Mouse (Mus musculus) embryonic fibroblast, embryonic 13.5 days (primary cell): ENCODE measurements at regions not wholly inside any gene's neighbourhood (a gene's known extent, or its start where the extent isn't known, plus 50 kb on each side); places are given as distances from the start of the nearest gene placed in this dataset.

Experiments used
- H3K27ac ChIP-seq: 2 replicates; pipeline ENCODE4 v1.5.1; 2012; ENCODE audit warnings: low read length, control low read depth, inconsistent platforms; ENCODE audit not compliant: insufficient read depth
- H3K4me1 ChIP-seq: 2 replicates; pipeline ENCODE4 v1.6.1; 2011; ENCODE audit warnings: low read length; ENCODE audit not compliant: control insufficient read depth, insufficient read depth
- H3K4me3 ChIP-seq: 2 replicates; pipeline ENCODE4 v1.5.1; 2011; ENCODE audit warnings: mild to moderate bottlenecking, control low read depth, low read length; ENCODE audit not compliant: insufficient read depth
- CTCF ChIP-seq: IDR thresholded peaks from 2 replicates; pipeline ENCODE4 v1.5.1; 2011; ENCODE audit warnings: mild to moderate bottlenecking, control low read depth, low read length, moderate library complexity, borderline replicate concordance; ENCODE audit not compliant: insufficient read depth
- POLR2A ChIP-seq: IDR thresholded peaks from 2 replicates; pipeline ENCODE4 v1.6.1; 2011; ENCODE audit warnings: low read depth, mild to moderate bottlenecking, control low read depth, low read length, moderate library complexity

DNA sequence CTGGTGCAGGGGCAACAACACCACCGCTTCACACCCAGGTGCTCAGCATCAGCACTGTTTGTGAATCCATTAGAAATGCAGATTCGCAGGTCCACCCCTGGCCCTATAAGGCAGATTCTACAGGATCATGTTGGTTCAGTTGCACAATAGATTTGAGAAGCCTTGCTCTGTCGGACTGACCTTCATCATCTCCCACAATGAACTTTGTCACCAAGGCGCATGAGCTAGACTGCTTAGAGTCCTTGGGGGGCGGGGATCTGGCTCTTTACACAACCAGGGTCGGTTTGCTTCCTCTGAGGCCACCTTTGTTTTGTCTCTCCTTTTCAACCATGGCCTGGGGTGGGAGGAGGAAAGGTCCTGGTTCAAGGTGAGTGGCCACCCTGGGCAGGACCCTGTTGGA, 209.7 kb downstream of the Igsf11 start:
- H3K27ac ChIP-seq: no peak overlapping the region
- no peak overlapping the region for H3K4me3 ChIP-seq
- no peaks in the 10 kb centered on the region for H3K4me1 ChIP-seq
- TF ChIP-seq POLR2A (no peak), CTCF (no peak)

- H3K4me1 ChIP-seq: no peaks in the 10 kb centered on the region
- no peak for TF ChIP-seq POLR2A
- TF ChIP-seq CTCF: no peak
Measured at GRCm38 (mm10) chr16:39103360-39104095, 211.1 kb downstream of the Igsf11 start.

DNA sequence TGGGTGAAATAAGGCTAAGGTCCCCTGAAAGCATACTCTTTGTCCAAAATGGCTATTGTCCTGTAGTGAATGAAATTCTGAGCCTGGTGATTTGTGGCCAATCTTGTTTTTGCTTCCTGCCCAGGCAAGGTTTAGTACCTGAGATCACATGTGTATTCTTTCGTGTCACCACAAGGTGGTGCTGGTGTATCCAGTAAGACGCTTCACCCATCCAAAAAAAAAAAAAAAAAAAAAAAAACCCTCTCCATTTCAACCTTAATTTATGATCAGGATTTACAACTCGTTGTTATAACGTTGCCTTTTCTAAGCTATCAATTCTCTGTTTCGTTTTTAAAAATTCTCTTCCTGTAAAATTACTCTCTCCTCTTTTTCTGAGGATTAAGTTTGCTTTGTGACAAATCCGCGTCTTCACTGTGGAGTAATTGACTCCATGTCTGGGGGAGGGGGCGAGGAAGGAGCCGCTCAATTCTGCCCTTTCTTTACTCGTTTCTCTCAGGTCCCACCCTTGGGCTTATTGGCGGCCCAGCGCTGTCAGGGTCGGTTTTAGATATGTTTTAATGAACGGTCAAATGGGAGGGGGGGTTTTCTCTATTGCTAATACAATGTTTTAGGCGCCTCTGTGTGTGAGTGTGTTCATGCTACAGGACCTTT, 217.0 kb downstream of the Igsf11 start:
- Histone ChIP-seq H3K4me1 (no peaks in the 10 kb centered on the region), H3K4me3 (no peak overlapping the region), H3K27ac (no peak overlapping the region)
- no peak for TF ChIP-seq CTCF
- TF ChIP-seq POLR2A: no peak

More at GRCm38 (mm10) chr16:39103360-39104095, 211.1 kb downstream of the Igsf11 start:
- no peak overlapping the region for H3K27ac ChIP-seq
- H3K4me3 ChIP-seq: no peak overlapping the region

GRCm38 (mm10) chr16:39110089-39110488, 217.6 kb downstream of the Igsf11 start:
- TF ChIP-seq POLR2A: no peak
- no peak for TF ChIP-seq CTCF
- Histone ChIP-seq H3K4me3 (no peak overlapping the region), H3K4me1 (no peaks in the 10 kb centered on the region)

GRCm38 (mm10) chr16:39118059-39118458, 225.6 kb downstream of the Igsf11 start:
- no peak overlapping the region for H3K27ac ChIP-seq
- no peak overlapping the region for H3K4me3 ChIP-seq
- no peaks in the 10 kb centered on the region for H3K4me1 ChIP-seq
- TF ChIP-seq CTCF (no peak), POLR2A (no peak)

More at GRCm38 (mm10) chr16:39110089-39110488, 217.6 kb downstream of the Igsf11 start:
- no peak overlapping the region for H3K27ac ChIP-seq

GRCm38 (mm10) chr16:39119811-39120210, 227.3 kb downstream of the Igsf11 start:
- Histone ChIP-seq H3K27ac (no peak overlapping the region), H3K4me1 (no peaks in the 10 kb centered on the region)

DNA sequence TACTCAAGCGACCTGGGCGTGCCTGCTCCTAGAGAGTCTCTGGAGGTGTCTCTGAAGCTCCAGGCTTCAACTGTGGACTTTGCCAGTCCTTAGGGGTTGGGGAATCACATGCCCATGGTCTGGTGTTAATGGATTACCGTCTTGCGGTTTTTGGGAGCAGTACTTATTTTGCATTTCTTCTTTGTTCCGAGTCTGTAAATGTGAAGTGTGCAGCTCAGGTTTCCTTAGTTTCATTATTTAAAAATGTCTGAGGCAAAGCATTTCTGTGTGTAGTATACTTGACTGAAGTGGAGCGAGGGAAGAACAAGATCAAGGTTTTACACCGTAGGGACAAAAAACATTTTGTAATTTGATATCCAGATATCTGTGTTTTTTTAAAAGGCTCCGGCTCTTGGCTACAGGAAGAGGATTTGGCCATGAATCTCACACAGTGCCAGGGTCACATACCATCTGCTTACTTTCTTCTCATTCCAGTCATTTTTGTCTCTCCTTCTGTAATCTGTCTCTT, 231.0 kb downstream of the Igsf11 start:
- no peak overlapping the region for H3K27ac ChIP-seq
- no peak for TF ChIP-seq POLR2A
- no peak for TF ChIP-seq CTCF

More at GRCm38 (mm10) chr16:39119811-39120210, 227.3 kb downstream of the Igsf11 start:
- no peak for TF ChIP-seq POLR2A
- TF ChIP-seq CTCF: no peak
- H3K4me3 ChIP-seq: no peak overlapping the region

GRCm38 (mm10) chr16:39132459-39132858, 240.0 kb downstream of the Igsf11 start:
- H3K4me3 ChIP-seq: no peak overlapping the region
- TF ChIP-seq CTCF (no peak), POLR2A (no peak)
- H3K27ac ChIP-seq: no peak overlapping the region
- no peaks in the 10 kb centered on the region for H3K4me1 ChIP-seq

More for the DNA sequence above, 231.0 kb downstream of the Igsf11 start:
- Histone ChIP-seq H3K4me1 (no peaks in the 10 kb centered on the region), H3K4me3 (no peak overlapping the region)

DNA sequence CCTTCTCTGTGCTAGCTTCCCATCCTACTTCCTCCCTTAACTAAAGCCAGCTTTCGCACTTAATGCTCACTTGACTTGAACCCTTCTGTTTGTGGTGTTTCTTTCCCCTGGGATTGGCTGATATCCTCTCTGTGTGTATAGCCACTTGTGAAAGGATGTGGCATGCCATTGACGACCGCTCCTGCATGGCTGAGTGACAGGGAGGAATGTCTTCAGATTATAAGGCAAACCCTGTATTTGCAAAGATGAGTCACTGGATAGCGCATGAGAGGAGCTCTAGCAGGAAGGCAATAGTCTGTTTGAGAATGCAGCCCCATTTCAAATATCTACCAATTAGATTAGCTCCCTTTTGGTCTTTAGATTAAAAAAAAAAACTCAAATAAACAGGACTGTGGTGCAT, 243.3 kb downstream of the Igsf11 start:
- Histone ChIP-seq H3K4me1 (no peaks in the 10 kb centered on the region), H3K4me3 (no peak overlapping the region), H3K27ac (no peak overlapping the region)
- TF ChIP-seq POLR2A: no peak
- TF ChIP-seq CTCF: no peak

DNA sequence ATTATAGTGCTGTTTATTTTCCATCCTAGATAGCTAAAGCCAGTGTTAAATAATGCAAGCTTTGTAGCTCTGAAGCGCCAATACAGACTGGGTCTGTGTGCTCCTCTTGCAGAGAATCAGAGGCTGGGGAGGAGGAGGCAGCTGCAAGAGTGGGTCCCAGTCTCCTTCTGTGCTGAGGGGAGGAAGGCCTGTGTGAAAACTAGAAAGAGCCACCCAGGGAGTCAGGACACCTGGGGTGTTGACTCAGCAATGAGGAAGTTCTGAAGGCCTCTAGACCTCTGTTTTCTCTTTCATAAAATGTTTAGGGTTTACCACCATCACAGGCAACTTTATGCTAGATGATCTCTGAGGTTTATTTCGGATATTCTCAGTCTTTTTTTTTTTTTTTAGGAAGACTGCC, 254.7 kb downstream of the Igsf11 start:
- H3K4me1 ChIP-seq: no peaks in the 10 kb centered on the region
- TF ChIP-seq CTCF (no peak), POLR2A (no peak)
- no peak overlapping the region for H3K27ac ChIP-seq
- H3K4me3 ChIP-seq: no peak overlapping the region
